Mouse (Mus musculus) thymus, adult 2 months (tissue): ENCODE measurements around the gene Orc2.

ENCODE experiments used
- CTCF ChIP-seq: fragments of 200-500 bp; IDR thresholded peaks from 2 replicates; pipeline ENCODE4 v1.5.1; 2012; ENCODE audit warnings: mild to moderate bottlenecking, control low read depth, low read length, moderate library complexity, borderline replicate concordance; ENCODE audit not compliant: control insufficient read depth, poor library complexity, insufficient read depth; ENCODE audit errors: extremely low read depth
- POLR2A ChIP-seq: fragments of 200-500 bp; IDR thresholded peaks from 2 replicates; pipeline ENCODE4 v1.6.1; 2012; ENCODE audit warnings: mild to moderate bottlenecking, low read length, control low read depth, moderate library complexity; ENCODE audit not compliant: control insufficient read depth, poor library complexity, insufficient read depth; ENCODE audit errors: extremely low read depth

DNA sequence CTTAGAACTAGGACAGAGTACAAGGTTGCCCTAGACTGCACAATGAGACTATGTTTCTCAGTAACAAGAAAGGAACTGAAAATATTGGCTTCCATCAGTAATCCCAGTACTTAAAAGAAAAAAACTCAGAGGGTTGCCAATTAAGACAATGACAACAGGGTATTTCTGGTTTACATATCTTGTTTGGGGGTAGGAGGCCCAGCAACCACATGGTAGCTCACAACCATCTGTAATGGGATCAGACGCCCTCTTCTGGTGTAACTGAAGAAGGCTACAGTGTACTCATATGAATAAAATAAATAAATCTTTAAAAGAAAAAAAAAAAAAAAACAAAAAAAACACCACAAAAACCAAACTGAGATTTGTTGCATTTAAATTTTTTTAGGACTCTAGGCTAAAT is 89.5 kb downstream of the Orc2 start:
- TF ChIP-seq POLR2A (no peak), CTCF (no peak)
